Comparison of ENCODE assay signal across 25 mouse cellular contexts in genomic region chr17:48870443-48870842, GRCm38 (mm10).
DNase-seq lines count a peak whose midpoint lies in the region; ATAC-seq and TF ChIP-seq lines count a peak whose summit lies in the region.
"Had no signal": no experiment of that assay in that cellular context is flagged by ENCODE, and none has a peak within 500 bp of the region (broad histone marks: within the 10 kb centered on the region; RNA-seq: fewer than 3 reads in every experiment).

No protein-coding gene starts in this region.

- H3K9ac ChIP-seq in kidney, embryonic 14.5 days (ENCODE audit: low read depth, low read length) = no peak overlapping the region
- H3K9ac ChIP-seq in kidney, postnatal 0 days (ENCODE audit: low read depth, low read length) = no peak overlapping the region
- H3K9ac ChIP-seq in midbrain, embryonic 16.5 days (ENCODE audit: low read depth, low read length) = no peak overlapping the region
- no peak overlapping the region for H3K9ac ChIP-seq in midbrain, embryonic 15.5 days
- H3K9ac ChIP-seq: embryonic facial prominence, embryonic 12.5 days; embryonic facial prominence, embryonic 15.5 days; heart, embryonic 13.5 days; hindbrain, embryonic 12.5 days had no signal

- WGBS in kidney, embryonic 14.5 days = 13% methylated on average over 5 of the region's 6 CpGs
- 12% methylated on average over 6 of the region's 6 CpGs for WGBS in kidney, postnatal 0 days
- WGBS in midbrain, embryonic 16.5 days = 59% methylated on average over 4 of the region's 6 CpGs
- WGBS in midbrain, embryonic 15.5 days = 55% methylated on average over 6 of the region's 6 CpGs

- no peaks in the 10 kb centered on the region for H3K4me1 ChIP-seq in kidney, embryonic 14.5 days (ENCODE audit: control insufficient read depth, insufficient read depth, low read length)
- no peaks in the 10 kb centered on the region for H3K4me1 ChIP-seq in kidney, postnatal 0 days (replicated peaks; ENCODE audit: insufficient read depth, low read length)
- H3K4me1 ChIP-seq in midbrain, embryonic 16.5 days (ENCODE audit: control insufficient read depth, insufficient read depth, low read length) = no peaks in the 10 kb centered on the region
- no peaks in the 10 kb centered on the region for H3K4me1 ChIP-seq in midbrain, embryonic 15.5 days
- H3K4me1 ChIP-seq: embryonic facial prominence, embryonic 12.5 days; embryonic facial prominence, embryonic 15.5 days; heart, embryonic 10.5 days; heart, embryonic 13.5 days had no signal

- no peak for TF ChIP-seq CTCF in kidney, postnatal 0 days (IDR thresholded peaks at IDR 0.05; ENCODE audit: low read depth)

- H3K27ac ChIP-seq in kidney, embryonic 14.5 days (ENCODE audit: low read depth, low read length) = no peak overlapping the region
- H3K27ac ChIP-seq in kidney, postnatal 0 days = no peak overlapping the region
- H3K27ac ChIP-seq in midbrain, embryonic 16.5 days (ENCODE audit: low read length) = no peak overlapping the region
- no peak overlapping the region for H3K27ac ChIP-seq in midbrain, embryonic 15.5 days
- H3K27ac ChIP-seq: embryonic facial prominence, embryonic 12.5 days; embryonic facial prominence, embryonic 15.5 days; heart, adult 2 months; heart, embryonic 10.5 days; heart, embryonic 13.5 days; hindbrain, embryonic 12.5 days had no signal

- H3K4me3 ChIP-seq in kidney, embryonic 14.5 days (ENCODE audit: low read length) = no peak overlapping the region
- no peak overlapping the region for H3K4me3 ChIP-seq in kidney, postnatal 0 days (replicated peaks; ENCODE audit: low read depth, low read length)
- H3K4me3 ChIP-seq in midbrain, embryonic 16.5 days (ENCODE audit: low read depth, low read length) = no peak overlapping the region
- no peak overlapping the region for H3K4me3 ChIP-seq in midbrain, embryonic 15.5 days
- H3K4me3 ChIP-seq: embryonic facial prominence, embryonic 12.5 days; embryonic facial prominence, embryonic 15.5 days; heart, adult 2 months; heart, embryonic 10.5 days; heart, embryonic 13.5 days; hindbrain, embryonic 12.5 days had no signal

- no peak for DNase-seq in kidney, adult 18-20 months
- DNase-seq in kidney, postnatal 0 days (ENCODE audit: low spot score) = peak; percentile 23
- no peak for DNase-seq in kidney, postnatal 25 days
- DNase-seq: adrenal gland, adult 2 months; adrenal gland, postnatal 14 days; cerebellum, adult 11 months; cerebellum, adult 2 months; cerebellum, adult 9-11 months; cerebellum, postnatal 25 days; gastrocnemius, postnatal 10 days; gastrocnemius, postnatal 36 days; heart, adult 2 months; heart, postnatal 14 days; heart, postnatal 4 days had no signal

- no peaks in the 10 kb centered on the region for H3K36me3 ChIP-seq in kidney, embryonic 14.5 days (ENCODE audit: control insufficient read depth, insufficient read depth, low read length)
- H3K36me3 ChIP-seq in kidney, postnatal 0 days (ENCODE audit: insufficient read depth, low read length) = no peaks in the 10 kb centered on the region
- no peaks in the 10 kb centered on the region for H3K36me3 ChIP-seq in midbrain, embryonic 16.5 days (ENCODE audit: control insufficient read depth, insufficient read depth, low read length)
- H3K36me3 ChIP-seq in midbrain, embryonic 15.5 days (replicated peaks) = no peaks in the 10 kb centered on the region
- H3K36me3 ChIP-seq: embryonic facial prominence, embryonic 12.5 days; embryonic facial prominence, embryonic 15.5 days; heart, embryonic 10.5 days; heart, embryonic 13.5 days; hindbrain, embryonic 12.5 days had no signal

- H3K27me3 ChIP-seq in kidney, embryonic 14.5 days (ENCODE audit: control insufficient read depth, insufficient read depth, low read length) = no peaks in the 10 kb centered on the region
- no peaks in the 10 kb centered on the region for H3K27me3 ChIP-seq in kidney, postnatal 0 days (ENCODE audit: insufficient read depth, low read length)
- H3K27me3 ChIP-seq in midbrain, embryonic 16.5 days (ENCODE audit: control insufficient read depth, insufficient read depth, low read depth, low read length) = no peaks in the 10 kb centered on the region
- H3K27me3 ChIP-seq in midbrain, embryonic 15.5 days (replicated peaks) = no peaks in the 10 kb centered on the region
- H3K27me3 ChIP-seq: embryonic facial prominence, embryonic 12.5 days; embryonic facial prominence, embryonic 15.5 days; heart, embryonic 13.5 days; hindbrain, embryonic 12.5 days had no signal

- H3K9me3 ChIP-seq in kidney, embryonic 14.5 days (ENCODE audit: control insufficient read depth, low read length) = no peaks in the 10 kb centered on the region
- H3K9me3 ChIP-seq in kidney, postnatal 0 days (replicated peaks; ENCODE audit: low read length) = no peaks in the 10 kb centered on the region
- no peaks in the 10 kb centered on the region for H3K9me3 ChIP-seq in midbrain, embryonic 16.5 days (replicated peaks; ENCODE audit: control insufficient read depth, low read length, poor library complexity, severe bottlenecking)
- H3K9me3 ChIP-seq in midbrain, embryonic 15.5 days = no peaks in the 10 kb centered on the region; the same call in 1 of the 2 replicates
- H3K9me3 ChIP-seq: embryonic facial prominence, embryonic 12.5 days; embryonic facial prominence, embryonic 15.5 days; heart, embryonic 10.5 days; hindbrain, embryonic 12.5 days had no signal

- no peak overlapping the region for H3K4me2 ChIP-seq in kidney, embryonic 14.5 days (replicated peaks; ENCODE audit: low read depth, low read length)
- H3K4me2 ChIP-seq in kidney, postnatal 0 days (ENCODE audit: low read length) = no peak overlapping the region
- H3K4me2 ChIP-seq in midbrain, embryonic 16.5 days (ENCODE audit: low read length) = no peak overlapping the region
- H3K4me2 ChIP-seq in midbrain, embryonic 15.5 days = no peak overlapping the region
- H3K4me2 ChIP-seq: embryonic facial prominence, embryonic 12.5 days; embryonic facial prominence, embryonic 15.5 days; heart, embryonic 13.5 days; hindbrain, embryonic 12.5 days had no signal

- peak; percentile 68 for ATAC-seq in kidney, embryonic 14.5 days (ENCODE audit: low FRiP score, low TSS enrichment)
- no peak for ATAC-seq in kidney, postnatal 0 days (replicated peaks; ENCODE audit: low FRiP score, low read depth)
- 0 out of 2 replicates have a peak, but pooled peaks have one; percentile 21 for ATAC-seq in midbrain, embryonic 16.5 days
- ATAC-seq in midbrain, embryonic 15.5 days (replicated peaks) = no peak
- ATAC-seq: CD4-positive, CD25-positive, alpha-beta regulatory T cell, adult 4 months; forebrain, embryonic 16.5 days; hindbrain, embryonic 16.5 days had no signal

Comparison
In these comparisons a context has a peak if more than half of its experiments do, and no peak if none do; other contexts are left out.
1. ATAC-seq: peak in kidney, embryonic 14.5 days (single experiment) and midbrain, embryonic 16.5 days (single experiment); none in kidney, postnatal 0 days (single experiment) and midbrain, embryonic 15.5 days (single experiment).